ENCODE assay signal across 19 mouse cellular contexts in the genomic region with DNA sequence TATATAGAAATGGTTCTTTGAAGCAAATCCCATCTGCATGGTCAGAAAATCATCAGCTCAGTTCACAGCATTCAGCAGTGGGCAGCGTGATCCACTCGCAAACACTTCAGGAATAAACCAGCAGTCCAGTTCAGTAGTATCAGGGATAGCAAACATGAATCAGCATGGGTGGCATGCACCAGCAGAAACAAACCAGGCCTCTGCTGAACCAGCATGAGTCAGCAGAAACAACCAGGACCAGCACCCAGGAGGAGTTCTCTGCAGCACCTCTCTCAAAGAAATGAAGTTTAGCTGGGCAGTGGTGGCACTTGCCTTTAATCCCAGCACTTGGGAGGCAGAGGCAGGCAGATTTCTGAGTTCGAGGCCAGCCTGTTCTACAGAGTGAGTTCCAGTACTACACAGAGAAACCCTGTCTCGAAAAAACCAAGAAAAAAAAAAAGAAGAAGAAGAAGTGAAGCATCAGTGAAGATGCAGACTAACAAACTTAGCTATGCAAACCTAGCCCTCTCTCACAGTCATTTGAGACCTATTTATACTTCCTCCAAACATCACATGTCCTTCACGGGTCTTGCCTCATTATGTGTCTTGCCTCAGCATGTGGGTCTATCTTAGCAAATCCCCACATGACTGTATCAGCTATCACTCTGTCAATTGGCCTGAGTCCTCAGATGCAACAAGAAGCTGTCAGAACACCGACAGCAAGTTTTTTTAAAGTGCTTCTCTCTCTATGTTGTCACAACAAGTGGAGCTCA.
DNase-seq lines count a peak whose midpoint lies in the region; ATAC-seq and TF ChIP-seq lines count a peak whose summit lies in the region.
"Had no signal": no experiment of that assay in that cellular context is flagged by ENCODE, and none has a peak within 500 bp of the region (broad histone marks: within the 10 kb centered on the region; RNA-seq: fewer than 3 reads in every experiment).

No protein-coding gene starts in this region.

- DNase-seq in 3134 (ENCODE audit: extremely low read depth, insufficient read length, low spot score) (peak; percentile 4), 3T3-L1 (ENCODE audit: low read depth, low spot score) (peak; percentile 1), MN1 (ENCODE audit: low spot score) (no peak)
- no peak for DNase-seq in gastrocnemius, postnatal 14 days
- DNase-seq in cerebellum, adult 9-11 months: no peak
- DNase-seq: cerebellum, adult 8-10 months; gastrocnemius, adult 2 months; kidney, adult 2 months; layer of hippocampus, adult 9-11 months; right cerebral cortex, postnatal 25 days; spleen, adult 18-20 months had no signal

- no peaks in the 10 kb centered on the region for H3K27me3 ChIP-seq in liver, embryonic 15.5 days
- H3K27me3 ChIP-seq: hindbrain, embryonic 15.5 days; limb, embryonic 15.5 days; midbrain, embryonic 12.5 days had no signal

- no peaks in the 10 kb centered on the region for H3K9me3 ChIP-seq in liver, embryonic 15.5 days (replicated peaks)
- H3K9me3 ChIP-seq: heart, embryonic 10.5 days; hindbrain, embryonic 15.5 days; limb, embryonic 15.5 days; midbrain, embryonic 12.5 days had no signal

- no peak for TF ChIP-seq POLR2A in bone marrow macrophage, adult 2 months (IDR thresholded peaks at IDR 0.05; ENCODE audit: borderline replicate concordance, low read depth, low read length)

- H3K9ac ChIP-seq in liver, embryonic 15.5 days: no peak overlapping the region
- H3K9ac ChIP-seq: hindbrain, embryonic 15.5 days; limb, embryonic 15.5 days; midbrain, embryonic 12.5 days had no signal

- H3K27ac ChIP-seq in bone marrow macrophage, adult 2 months (ENCODE audit: insufficient read depth, low read depth, low read length): peak overlapping the region; percentile 92
- H3K27ac ChIP-seq in liver, embryonic 15.5 days (replicated peaks): no peak overlapping the region
- H3K27ac ChIP-seq: gastrocnemius, adult 2 months; heart, embryonic 10.5 days; hindbrain, embryonic 15.5 days; kidney, postnatal 0 days; limb, embryonic 15.5 days; midbrain, embryonic 12.5 days had no signal

- 55% methylated on average over 6 of the region's 6 CpGs for WGBS in liver, embryonic 15.5 days (ENCODE audit: insufficient replicate concordance)

- no peak overlapping the region for H3K4me3 ChIP-seq in bone marrow macrophage, adult 2 months (ENCODE audit: insufficient read depth, low read length)
- no peak overlapping the region for H3K4me3 ChIP-seq in liver, embryonic 15.5 days (replicated peaks)
- H3K4me3 ChIP-seq: gastrocnemius, adult 2 months; heart, embryonic 10.5 days; hindbrain, embryonic 15.5 days; limb, embryonic 15.5 days; midbrain, embryonic 12.5 days had no signal

- intact Hi-C loops in gastrocnemius, postnatal 14 days (cut with DNase I; ENCODE audit: low total_unique reads): no loop called here

- no peak overlapping the region for H3K4me2 ChIP-seq in liver, embryonic 15.5 days
- H3K4me2 ChIP-seq: hindbrain, embryonic 15.5 days; limb, embryonic 15.5 days; midbrain, embryonic 12.5 days had no signal

- H3K4me1 ChIP-seq in bone marrow macrophage, adult 2 months (ENCODE audit: control insufficient read depth, insufficient read depth, low read length): peaks cover 11% of the 10 kb centered on the region
- H3K4me1 ChIP-seq in liver, embryonic 15.5 days (replicated peaks): no peaks in the 10 kb centered on the region
- H3K4me1 ChIP-seq: heart, embryonic 10.5 days; hindbrain, embryonic 15.5 days; limb, embryonic 15.5 days; midbrain, embryonic 12.5 days had no signal

- TF ChIP-seq CTCF in bone marrow macrophage, adult 2 months (IDR thresholded peaks at IDR 0.05; ENCODE audit: low read depth, low read length): no peak

- no peaks in the 10 kb centered on the region for H3K36me3 ChIP-seq in liver, embryonic 15.5 days (replicated peaks)
- H3K36me3 ChIP-seq: heart, embryonic 10.5 days; hindbrain, embryonic 15.5 days; limb, embryonic 15.5 days; midbrain, embryonic 12.5 days had no signal

- peak; percentile 54 for ATAC-seq in liver, embryonic 15.5 days (ENCODE audit: insufficient read depth)
- ATAC-seq: forebrain, embryonic 14.5 days had no signal

Comparison
In these comparisons a context has a peak if more than half of its experiments do, and no peak if none do; other contexts are left out.
1. DNase-seq: peak in 3134 (single experiment) and 3T3-L1 (single experiment); none in gastrocnemius, postnatal 14 days (single experiment), MN1 (single experiment) and cerebellum, adult 9-11 months (single experiment).